Mouse (Mus musculus) MEL (cell line): Measurements from ENCODE around the gene Nr5a1. TPM values are rescaled to one million over a fixed set of nuclear protein-coding genes. Genes with fewer than 3 reads are reported as not detected.

Experiments
- HCFC1 ChIP-seq: IDR thresholded peaks from 2 replicates; pipeline ENCODE4 v1.6.1; 2012; ENCODE audit warnings: low read depth, mild to moderate bottlenecking, inconsistent platforms, low read length, improper control_type of control experiment, moderate library complexity
- MAFK ChIP-seq: IDR thresholded peaks from 2 replicates; pipeline ENCODE4 v1.6.1; 2011; ENCODE audit warnings: low read depth, mild to moderate bottlenecking, low read length, improper control_type of control experiment, borderline replicate concordance
- MEF2A ChIP-seq: IDR thresholded peaks from 2 replicates; pipeline ENCODE4 v1.6.1; 2014; ENCODE audit warnings: low read depth, mild to moderate bottlenecking, inconsistent platforms, low read length, improper control_type of control experiment; ENCODE audit not compliant: poor library complexity, insufficient replicate concordance, severe bottlenecking; ENCODE audit errors: extremely low read depth
- MXI1 ChIP-seq: IDR thresholded peaks from 2 replicates; pipeline ENCODE4 v1.6.1; 2011; ENCODE audit warnings: mild to moderate bottlenecking, low read depth, low read length, improper control_type of control experiment
- MYC ChIP-seq: IDR thresholded peaks from 2 replicates; pipeline ENCODE4 v1.6.1; 2011; ENCODE audit warnings: low read depth, mild to moderate bottlenecking, low read length, improper control_type of control experiment, moderate library complexity
- NELFE ChIP-seq: IDR thresholded peaks from 2 replicates; pipeline ENCODE4 v1.6.1; 2011; ENCODE audit warnings: low read depth, low read length, improper control_type of control experiment
- POLR2A ChIP-seq, 2 experiments: IDR thresholded peaks; 2 replicates each; pipeline ENCODE4 v1.6.1; 2011 to 2012; ENCODE audit warnings: low read length in 2 of 2, mild to moderate bottlenecking in 2 of 2, control low read depth in 1 of 2, improper control_type of control experiment in 1 of 2, low read depth in 1 of 2, moderate library complexity in 1 of 2; ENCODE audit not compliant: control insufficient read depth in 1 of 2, insufficient read depth in 1 of 2, poor library complexity in 1 of 2
- TBP ChIP-seq: IDR thresholded peaks from 2 replicates; pipeline ENCODE4 v1.8.0; 2011; ENCODE audit warnings: low read depth, low read length, improper control_type of control experiment
- TCF12 ChIP-seq: IDR thresholded peaks from 2 replicates; pipeline ENCODE4 v1.6.1; 2014; ENCODE audit warnings: low read depth, mild to moderate bottlenecking, inconsistent platforms, low read length, improper control_type of control experiment, moderate library complexity
- USF2 ChIP-seq, 2 experiments: IDR thresholded peaks; 2 replicates each; pipeline ENCODE4 v1.6.1; 2011 to 2012; ENCODE audit warnings: improper control_type of control experiment in 2 of 2, low read length in 2 of 2, borderline replicate concordance in 1 of 2, inconsistent platforms in 1 of 2, low read depth in 1 of 2, mild to moderate bottlenecking in 1 of 2; ENCODE audit not compliant: insufficient read depth in 1 of 2
- ZNF384 ChIP-seq: IDR thresholded peaks from 2 replicates; pipeline ENCODE4 v1.6.1; 2012; ENCODE audit warnings: low read depth, mild to moderate bottlenecking, inconsistent platforms, low read length, improper control_type of control experiment
- polyA plus RNA-seq, 2 experiments: library from polyadenylated mRNA; stranded (reverse) in 1 of 2; unstranded in 1 of 2; fragments of >175 nt in 1 of 2; fragments of >200 nt in 1 of 2; gene quantifications; 2 replicates each; pipeline versions ENCODE4 v1.2.1 to v1.2.4; 2012; ENCODE audit warnings: low replicate concordance in 2 of 2, low read depth in 1 of 2; ENCODE audit not compliant: insufficient read length in 2 of 2, insufficient read depth in 1 of 2, missing spikeins in 1 of 2
- total RNA-seq: library from RNA; depleted of rRNA; stranded (reverse); fragments of 300-350 nt; gene quantifications from 2 replicates; pipeline ENCODE4 v1.2.3, GENCODE M21; 2012; rRNA removed

The Nr5a1 gene
- total and polyA plus RNA-seq, 3 experiments = not detected

GRCm38 (mm10) chr2:38643625-38644427, 70.5 kb downstream of the Nr5a1 start, which contains the start of gene Psmb7 (continued):
- TF ChIP-seq MAFK (no peak), TBP (peak; percentile 94), TCF12 (peak; percentile 73), MEF2A (no peak), USF2 (IDR thresholded peaks at IDR 0.05; ENCODE audit: borderline replicate concordance in 1 of 2, insufficient read depth in 1 of 2, low read depth in 1 of 2, low read length in 2 of 2) (no peak), ZNF384 (peak; percentile 78), HCFC1 (peak; percentile 97), POLR2A (IDR thresholded peaks at IDR 0.05; ENCODE audit: control insufficient read depth in 1 of 2, insufficient read depth in 1 of 2, low read depth in 1 of 2, low read length in 2 of 2, poor library complexity in 1 of 2) (peak; percentile 54 to 91), MYC (0 out of 2 replicates have a peak, but pooled peaks have one; percentile 53), MXI1 (peak; percentile 76), NELFE (peak; percentile 93)

Other genes starting within 250 kb of the Nr5a1 start
- gene Nek6, start 202.9 kb downstream of the Nr5a1 start, total RNA-seq = 3.5 and 3.7 TPM in 2 replicates
- gene Nek6, start 202.9 kb downstream of the Nr5a1 start, polyA plus RNA-seq = 1 to 10 TPM in 1 of 2 experiments, not detected in 1; 5.4 TPM
- 367 and 433 TPM in 2 replicates for gene Psmb7, start 70.5 kb downstream of the Nr5a1 start, total RNA-seq
- gene Psmb7, start 70.5 kb downstream of the Nr5a1 start, polyA plus RNA-seq = 100 to 1,000 TPM in 1 of 2 experiments, not detected in 1; 337 TPM
- gene Nr6a1, start 213.1 kb upstream of the Nr5a1 start, total RNA-seq = 5.0 and 5.3 TPM in 2 replicates
- 10 to 100 TPM; 10.2 to 22.8 TPM for gene Nr6a1, start 213.1 kb upstream of the Nr5a1 start, polyA plus RNA-seq
- 0.12 and 0.13 TPM in 2 replicates for gene Olfml2a, start 217.4 kb upstream of the Nr5a1 start, total RNA-seq
- gene Olfml2a, start 217.4 kb upstream of the Nr5a1 start, polyA plus RNA-seq = under 1 TPM in 1 of 2 experiments, not detected in 1; 0.33 TPM